Mouse (Mus musculus) gastrocnemius, adult 18-20 months (tissue): Measurements from ENCODE around the gene Rbbp4. TPM values are rescaled to one million over a fixed set of nuclear protein-coding genes. Genes with fewer than 3 reads are reported as not detected.

ENCODE experiments used
- DNase-seq: peaks from one replicate; pipeline ENCODE4 v3.0.0; 2021; ENCODE audit warnings: low spot score
- total RNA-seq, 2 experiments: library from RNA; stranded (reverse); gene quantifications; 2 replicates each; pipeline ENCODE4 v1.2.3; 2021

The Rbbp4 gene
- total RNA-seq, 2 experiments from 2014 or later = 34.6 to 45.1 TPM

DNA sequence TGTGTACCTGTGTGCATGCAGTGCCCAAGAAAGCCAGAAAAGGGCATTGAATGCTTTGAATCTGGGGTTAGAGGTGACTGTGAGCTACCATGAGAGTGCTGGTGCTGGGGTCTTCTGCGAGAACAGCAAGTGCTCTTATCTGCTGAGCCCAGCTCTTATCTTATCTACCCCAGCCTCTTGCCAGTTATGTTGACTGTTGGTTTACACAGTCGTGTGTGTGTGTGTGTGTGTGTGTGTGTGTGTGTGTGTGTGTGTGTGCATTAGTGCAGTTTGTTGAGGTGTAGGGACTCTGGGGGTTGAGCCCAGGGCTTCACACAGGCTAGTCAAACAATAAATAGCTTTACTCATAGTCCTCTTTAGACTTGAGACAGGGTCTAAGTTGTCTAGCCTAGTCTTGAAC is 40.0 kb downstream of the Rbbp4 start:
- no peak for DNase-seq

DNA sequence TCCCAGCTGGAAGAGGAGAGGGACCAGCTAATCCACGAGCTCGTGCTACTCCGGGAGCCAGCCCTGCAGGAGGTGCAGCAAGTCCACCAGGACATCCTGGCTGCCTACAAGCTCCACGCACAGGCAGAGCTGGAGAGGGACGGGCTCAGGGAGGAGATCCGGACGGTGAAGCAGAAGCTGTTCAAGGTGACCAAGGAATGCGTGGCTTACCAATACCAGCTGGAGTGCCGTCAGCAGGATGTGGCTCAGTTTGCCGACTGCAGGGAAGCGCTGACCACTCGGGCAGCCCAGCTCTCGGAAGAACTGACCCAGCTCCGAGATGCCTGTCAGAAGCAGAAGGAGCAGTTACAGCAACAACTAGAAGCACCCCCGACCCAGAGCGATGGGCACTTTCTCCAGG is 41.5 kb downstream of the Rbbp4 start:
- no peak for DNase-seq

DNA sequence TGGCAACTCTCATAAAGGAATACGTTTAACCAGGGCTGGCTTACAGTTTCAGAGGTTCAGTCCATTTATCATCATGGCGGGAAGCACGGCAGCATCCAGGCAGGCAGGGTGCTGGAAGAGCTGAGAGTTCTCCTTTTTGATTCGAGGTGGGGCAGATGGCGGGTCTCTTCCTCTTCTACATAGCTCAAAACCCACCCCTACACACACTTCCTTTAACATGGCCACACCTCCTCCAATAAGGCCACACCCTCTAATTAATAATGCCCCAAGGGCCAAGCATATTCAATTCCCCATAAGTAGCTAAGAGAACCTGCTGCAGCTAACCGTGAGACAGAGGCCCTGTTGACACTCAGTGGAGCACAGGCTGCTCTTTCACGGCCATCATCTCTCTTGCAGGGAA is 42.3 kb downstream of the Rbbp4 start:
- no peak for DNase-seq

DNA sequence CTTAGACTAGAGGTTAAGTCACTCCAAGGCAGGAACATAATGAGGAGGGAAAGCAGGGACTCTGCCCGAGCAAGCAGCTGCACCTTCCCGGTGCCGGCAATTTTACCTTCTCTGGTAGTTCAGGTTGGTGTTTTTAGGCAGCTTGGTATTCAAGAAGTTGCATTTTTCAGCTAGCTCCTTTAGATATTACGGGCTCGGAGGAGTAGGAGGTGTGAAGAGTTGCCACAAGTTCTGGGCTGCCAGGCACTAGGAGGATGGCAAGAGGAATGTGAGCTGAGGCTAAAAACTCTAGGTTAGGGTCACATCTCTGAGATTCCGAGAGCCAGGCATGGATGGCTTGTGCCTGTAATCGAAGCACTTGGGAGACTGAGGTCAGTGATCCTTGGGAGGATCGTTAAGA is 45.5 kb downstream of the Rbbp4 start:
- no peak for DNase-seq

DNA sequence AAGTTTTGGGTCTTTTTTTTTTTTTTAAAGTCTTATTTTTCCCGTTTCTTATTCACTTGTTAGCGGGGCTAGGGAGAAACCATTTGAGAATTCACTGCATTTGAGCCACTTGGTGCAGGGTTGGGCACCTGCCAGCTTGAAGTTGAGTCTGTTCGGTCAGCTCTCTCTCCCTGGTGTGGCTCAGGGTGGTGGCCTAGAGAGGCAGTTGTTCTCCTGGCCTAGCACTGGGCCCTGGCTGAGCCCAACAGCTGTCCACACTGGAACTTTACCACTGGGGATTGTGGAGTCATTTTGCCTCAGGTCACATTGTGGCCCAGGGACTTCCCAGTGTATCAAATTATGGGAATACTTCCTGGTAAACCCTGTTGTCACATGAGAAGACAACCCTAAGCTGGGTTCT is 47.1 kb downstream of the Rbbp4 start:
- peak; percentile 63 for DNase-seq

DNA sequence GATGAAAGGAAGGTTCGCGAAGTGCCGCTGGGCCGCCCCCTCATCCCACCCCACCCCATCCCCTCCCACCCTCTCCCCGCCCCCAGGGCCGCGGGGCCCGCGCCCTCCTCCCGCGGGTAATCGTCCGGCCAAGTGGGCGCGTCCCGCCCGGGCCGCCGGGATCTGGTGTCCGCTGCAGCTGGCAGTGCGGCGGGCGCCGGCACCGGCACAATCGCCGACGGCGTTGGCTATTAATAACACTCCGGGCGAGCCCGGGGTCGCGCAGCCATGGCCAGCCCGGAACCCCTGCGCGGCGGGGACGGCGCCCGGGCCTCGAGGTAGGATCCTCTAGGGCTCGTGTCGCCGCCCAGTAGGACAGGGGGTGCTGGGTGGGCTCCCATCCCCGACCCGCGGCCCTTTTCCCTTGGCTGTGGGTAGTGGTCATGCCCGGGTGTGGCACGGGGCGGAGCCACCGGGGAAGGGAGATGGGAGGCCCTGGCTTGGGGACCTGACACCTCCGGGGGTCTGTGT is 47.6 kb downstream of the Rbbp4 start, which contains the start of gene Sync:
Sync (plus strand) TSS at position 146 of the 510 bp plus-strand sequence.
- peak; percentile 68 for DNase-seq

DNA sequence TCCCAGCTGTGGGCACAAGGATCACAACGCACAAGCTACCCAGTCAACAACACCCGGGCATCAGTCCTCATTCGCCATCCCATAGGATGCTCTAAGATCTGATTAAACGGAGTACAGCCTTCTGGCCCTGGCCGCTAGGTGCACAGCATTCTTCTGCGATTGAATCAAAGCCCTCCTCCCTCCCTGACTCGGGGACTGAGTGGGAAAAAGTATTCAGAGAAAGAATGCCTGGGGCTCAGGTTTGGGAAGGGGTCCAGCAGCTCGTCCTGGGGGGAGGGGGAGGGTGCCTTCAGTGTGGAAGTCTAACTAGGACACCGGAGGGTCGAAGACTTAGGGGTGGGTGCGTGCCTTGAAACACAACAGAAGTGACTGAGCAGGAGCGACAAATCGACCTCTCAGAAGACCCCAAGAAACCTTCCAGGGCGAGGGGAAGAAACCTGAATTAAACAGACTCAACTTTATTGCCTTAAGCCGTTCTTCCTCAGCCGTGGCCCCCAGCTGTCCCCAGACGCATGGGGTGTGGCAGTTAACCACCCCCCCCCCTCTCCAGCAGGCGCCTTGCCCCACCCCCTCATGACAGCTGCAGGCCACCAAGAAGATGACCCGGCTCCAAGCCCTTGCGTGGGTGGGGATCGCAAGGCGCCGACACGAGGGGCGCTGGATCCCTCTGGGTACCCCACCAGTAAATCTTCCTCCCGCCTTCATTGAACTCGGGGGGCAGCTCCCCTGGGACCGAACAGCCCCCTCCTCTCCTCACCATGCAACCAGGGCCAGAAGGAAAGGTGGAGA is 48.3 kb downstream of the Rbbp4 start:
- DNase-seq = peak; percentile 22

DNA sequence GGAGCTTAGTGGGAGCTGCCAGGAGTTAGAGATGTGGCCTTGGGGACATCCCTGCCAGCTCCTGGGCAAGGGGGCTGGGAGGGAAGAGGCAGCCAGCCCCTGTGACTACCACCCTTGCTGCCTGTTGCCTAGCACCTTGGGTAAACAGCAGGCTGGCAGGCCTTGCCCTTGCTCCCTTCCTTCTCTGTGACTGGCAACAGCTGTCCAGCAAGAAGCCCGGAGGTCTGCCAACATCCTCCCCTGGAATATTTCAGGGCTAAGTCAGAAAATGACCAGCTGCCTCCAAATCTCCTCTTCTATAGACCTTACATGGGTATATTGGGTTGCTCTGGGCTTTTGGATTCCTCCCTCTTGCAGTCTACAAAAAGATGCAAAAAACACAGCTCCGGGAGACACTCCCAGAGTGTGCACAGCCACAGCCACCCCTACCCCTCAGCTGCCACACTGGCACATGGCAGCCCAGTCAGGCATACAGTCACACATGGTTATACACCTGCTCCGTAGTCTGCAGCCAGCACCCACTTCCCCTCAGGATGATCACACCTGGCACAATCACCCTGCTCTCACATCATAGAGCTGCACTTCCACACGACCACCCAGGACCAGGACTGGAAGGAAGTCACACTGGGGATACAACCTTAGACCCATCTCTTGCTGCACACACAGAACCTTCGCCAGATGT is 49.0 kb downstream of the Rbbp4 start:
- no peak for DNase-seq

DNA sequence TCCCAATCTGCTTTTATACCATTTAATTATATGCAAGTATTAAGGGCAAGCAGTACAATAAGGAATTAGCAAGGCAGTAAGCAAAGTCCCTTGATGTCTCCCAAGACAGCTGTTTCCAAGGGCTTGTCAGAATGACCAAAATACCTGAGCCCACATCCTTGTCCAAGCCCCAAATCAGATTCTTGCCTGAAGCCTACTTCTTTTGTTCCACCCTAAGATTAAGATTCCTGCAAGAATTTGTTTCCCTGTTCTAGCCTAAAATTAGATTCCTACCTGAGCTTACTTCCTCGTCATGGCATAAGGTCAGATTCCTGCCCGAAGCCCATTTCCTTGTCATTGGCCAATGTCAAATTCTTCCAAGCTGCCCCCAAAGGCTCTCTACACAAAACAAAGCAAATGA is 50.5 kb downstream of the Rbbp4 start:
- no peak for DNase-seq

DNA sequence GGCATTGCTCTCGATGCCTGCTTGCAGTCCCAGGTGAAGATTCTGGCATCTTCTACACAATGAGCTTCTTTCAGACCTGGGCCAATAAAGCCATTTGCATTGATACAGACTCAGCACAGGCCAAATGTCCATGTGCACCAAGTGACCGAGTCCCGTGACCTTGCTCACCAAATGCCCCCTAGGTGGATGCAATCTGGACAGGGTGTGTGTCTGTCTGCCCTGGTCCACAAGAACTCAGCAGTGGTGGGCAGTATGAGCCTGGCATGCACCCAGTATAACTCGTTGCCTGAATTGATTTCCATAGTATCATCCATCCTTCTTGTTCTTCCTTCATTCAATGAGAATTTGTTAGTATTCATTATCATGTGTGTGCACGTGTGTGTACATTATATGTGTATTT is 51.9 kb downstream of the Rbbp4 start:
- DNase-seq = no peak

DNA sequence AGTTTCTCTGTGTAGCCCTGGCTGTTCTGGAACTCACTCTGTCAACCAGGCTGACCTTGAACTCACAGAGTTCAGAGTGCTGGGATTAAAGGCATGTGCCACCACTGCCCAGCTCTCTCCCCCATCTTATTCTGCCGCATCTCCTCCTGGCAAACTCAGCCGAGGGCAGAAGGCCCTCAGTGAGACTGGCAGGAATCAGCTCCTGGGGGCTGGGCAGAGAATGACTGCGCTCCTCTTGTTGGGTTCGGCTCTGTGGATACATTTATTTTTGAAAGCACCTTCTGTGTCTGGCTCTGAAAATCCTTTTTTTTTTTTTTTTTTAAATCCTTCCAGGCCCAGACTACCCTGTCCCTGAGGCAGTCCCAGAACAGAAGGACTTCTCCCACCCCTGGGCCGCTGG is 52.4 kb downstream of the Rbbp4 start:
- DNase-seq = no peak

DNA sequence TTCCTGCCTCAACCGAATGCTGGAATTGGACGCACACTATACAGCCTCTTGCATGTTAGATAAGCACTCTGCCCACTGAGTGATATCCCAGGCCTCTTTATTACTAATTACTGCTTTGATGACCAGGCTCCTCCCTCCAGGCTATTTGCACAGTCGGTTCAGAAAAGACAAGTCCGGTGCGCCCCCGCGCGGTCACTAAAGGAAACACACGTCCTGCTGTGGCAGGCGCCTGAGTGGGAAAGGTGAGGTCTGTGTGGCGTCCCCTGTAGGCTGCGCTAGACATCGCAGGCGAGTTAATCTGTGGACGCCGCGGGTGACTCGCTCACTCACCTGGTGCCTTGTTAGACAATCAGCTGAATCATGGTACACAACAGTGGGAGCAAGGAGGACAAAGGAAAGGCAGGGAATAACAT is 58.7 kb downstream of the Rbbp4 start:
- peak; percentile 96 for DNase-seq

DNA sequence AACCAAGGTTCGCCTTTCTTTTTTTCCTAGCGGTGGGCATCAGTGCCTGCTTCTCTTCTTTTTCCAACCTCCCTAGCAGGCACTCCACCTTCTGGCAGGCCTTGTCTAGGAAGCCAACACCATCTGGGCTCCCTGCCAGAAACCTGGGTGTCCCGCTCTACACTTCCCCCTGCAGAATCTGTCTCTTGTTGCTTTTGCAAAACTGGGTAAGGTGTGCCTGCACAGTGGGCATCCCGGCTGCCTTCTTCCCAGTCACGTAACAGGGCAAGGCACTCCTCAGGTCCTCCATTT is 62.5 kb downstream of the Rbbp4 start:
- DNase-seq = peak; percentile 48

DNA sequence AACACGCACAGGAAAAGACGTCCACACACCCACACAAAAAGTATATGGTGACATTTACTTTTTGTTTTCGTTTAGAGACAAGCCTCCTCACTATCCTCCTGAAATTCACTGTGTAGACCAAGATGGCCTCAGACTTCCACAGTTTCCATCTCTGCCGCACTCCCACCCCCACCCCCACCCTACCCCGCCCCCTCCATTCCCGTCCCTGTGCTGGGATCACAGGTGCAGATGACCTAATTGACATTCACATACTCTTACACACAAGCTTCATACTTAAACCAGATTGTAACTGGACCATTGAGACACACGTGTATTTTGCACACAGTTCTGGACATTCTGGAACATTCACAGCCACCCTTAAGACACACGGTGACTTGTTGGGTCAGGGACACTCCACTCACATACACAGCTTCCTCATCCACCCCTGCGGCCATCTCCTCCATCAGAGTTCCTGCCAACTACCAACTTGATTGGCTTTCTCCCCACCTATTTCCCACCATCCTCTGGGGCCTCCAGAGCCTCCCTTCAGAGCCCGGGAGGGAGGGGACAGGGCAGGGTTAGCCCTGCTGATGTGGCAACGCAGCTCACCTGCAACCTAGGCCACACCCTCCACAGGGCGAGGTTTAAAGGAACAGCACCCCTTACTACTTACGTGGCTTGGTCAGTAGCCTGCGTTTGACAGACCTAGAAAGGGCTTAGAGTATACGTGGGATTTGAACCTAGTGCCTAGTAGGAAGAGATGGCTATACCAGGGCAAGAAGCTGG is 63.0 kb downstream of the Rbbp4 start:
- no peak for DNase-seq

DNA sequence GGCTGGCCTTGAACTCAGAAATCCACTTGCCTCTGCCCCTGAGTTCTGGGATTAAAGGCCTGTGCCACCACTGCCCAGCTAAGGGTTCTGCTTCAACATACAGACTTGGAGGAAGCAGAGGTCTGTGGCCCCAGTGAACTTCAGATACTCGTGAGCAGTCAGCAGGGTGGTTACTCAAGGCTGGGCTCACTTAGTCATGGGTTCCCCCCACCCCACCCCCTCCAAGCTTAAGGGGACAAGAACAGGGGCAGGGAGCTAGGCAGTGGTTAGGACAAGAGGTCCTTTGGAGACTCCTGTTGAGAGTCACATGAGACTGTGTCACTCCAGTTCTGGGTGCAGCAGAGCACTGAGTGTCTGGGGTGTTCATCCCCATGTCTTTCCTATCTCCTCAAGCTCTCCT is 66.5 kb downstream of the Rbbp4 start:
- DNase-seq = no peak

DNA sequence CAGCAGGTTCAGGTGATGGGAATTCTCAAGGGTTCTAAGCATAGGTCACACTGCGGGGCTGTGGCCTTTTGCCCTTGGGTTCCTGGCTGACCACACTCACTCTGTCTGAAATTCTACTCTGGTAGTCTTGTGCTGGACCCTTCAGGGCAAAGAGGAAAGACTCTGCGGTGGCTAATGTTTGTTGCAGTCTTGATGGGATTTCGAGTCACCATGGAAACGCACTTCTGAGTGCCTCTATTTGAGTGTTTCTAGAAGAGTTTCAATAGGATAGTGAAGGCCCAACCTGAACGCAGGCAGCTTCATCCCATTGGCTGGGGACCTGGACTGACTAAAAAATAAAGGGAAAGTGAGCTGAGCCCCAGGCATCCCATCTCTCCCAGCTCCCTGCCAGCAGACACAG is 68.3 kb downstream of the Rbbp4 start:
- DNase-seq = no peak

DNA sequence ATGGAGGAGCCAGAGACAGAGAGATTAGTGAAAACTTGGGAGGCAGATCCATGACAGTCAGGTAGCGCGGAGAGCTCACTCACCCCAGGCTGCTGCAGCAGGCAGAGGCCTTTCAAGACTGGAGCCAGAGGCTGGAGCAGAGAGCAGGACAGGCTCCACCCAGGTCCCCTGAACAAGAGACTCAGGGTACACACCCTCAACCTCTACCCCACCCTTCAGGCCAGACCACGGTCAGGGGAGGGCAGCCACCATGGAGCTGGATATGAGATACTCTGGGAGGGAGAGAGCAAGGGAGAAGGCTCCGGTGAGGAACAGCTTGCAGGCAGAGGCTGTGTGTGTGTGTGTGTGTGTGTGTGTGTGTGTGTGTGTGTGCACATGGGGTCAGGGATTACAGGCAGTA is 69.0 kb downstream of the Rbbp4 start:
- no peak for DNase-seq

DNA sequence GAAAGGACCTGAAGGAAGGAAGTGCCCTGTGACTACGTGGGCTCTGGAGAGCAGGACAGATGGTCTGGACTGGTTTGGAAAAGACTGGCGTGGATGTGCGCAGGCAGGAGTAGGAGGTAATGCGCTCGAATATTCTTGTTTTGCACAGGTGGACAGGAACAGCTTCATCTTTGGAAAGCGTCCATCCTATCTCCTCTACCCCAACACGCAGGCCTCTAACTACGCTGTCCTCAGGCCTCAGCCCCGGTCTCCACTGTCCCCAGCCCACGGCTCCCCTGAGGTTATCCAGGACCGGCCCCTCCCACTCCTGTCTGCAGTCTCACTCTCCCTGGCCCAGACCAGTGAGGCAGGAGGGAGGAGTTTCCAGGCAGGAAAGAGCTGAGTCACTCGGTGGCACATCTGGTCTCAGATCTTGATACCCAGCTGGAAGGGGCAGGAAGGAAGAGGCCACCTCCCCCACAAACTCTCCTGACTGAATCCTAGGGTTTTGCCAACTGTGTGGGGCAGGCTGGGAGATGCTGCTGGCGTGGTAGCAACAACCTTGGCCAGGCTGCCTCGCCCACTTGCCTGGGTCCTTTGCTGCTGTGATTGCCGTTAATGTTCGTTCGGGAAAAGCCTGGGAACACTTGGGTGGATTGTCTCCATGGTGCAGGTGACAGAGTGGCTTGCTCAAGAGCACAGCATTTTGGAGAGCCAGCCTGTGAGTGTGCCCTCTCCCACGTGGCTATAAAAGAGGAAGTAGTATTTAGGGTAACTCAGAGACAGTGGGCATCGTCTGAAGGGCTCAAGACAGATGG is 71.7 kb downstream of the Rbbp4 start:
- peak; percentile 35 for DNase-seq

DNA sequence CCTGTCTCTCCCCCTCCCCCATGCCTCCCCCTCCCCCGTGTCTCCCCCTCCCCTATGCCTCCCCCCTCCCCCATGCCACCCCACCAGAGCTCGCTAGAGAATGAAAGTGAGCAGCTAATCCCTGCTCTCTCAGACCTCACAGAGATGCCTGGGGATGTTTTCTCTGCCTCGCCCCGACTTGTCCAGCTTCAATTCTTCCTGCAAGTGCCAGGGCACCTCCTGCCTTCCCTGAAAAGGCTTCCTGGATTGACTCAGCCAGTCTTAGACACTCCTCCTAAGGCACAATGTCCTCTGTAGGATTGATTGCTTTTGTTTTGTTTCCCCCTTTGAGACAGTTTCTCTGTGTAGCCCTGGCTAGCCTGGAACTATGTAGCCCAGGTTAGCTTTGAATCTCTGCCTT is 74.0 kb downstream of the Rbbp4 start, which contains the start of gene C77080:
C77080 (minus strand) TSS at position 209 of the 400 bp plus-strand sequence.
- no peak for DNase-seq

DNA sequence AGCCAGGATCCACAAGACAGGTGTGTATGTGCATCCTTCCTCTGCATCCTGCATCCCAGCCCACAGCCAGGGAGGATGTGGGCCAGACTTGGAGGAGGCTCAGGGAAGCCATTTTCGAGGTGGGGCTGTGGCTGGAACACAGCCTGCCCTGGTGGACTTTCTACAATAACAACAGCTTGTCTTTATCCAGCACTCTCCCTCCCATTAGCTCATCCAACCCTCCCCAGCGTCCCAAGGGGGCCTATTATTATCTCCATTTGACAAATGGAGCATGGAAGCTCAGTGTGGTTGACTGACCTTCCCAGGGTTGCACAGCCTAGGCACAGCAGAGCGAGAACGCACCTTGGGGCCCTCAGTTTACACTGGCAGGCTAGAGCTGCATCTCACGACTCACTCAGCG is 74.5 kb downstream of the Rbbp4 start:
- DNase-seq = peak; percentile 17

DNA sequence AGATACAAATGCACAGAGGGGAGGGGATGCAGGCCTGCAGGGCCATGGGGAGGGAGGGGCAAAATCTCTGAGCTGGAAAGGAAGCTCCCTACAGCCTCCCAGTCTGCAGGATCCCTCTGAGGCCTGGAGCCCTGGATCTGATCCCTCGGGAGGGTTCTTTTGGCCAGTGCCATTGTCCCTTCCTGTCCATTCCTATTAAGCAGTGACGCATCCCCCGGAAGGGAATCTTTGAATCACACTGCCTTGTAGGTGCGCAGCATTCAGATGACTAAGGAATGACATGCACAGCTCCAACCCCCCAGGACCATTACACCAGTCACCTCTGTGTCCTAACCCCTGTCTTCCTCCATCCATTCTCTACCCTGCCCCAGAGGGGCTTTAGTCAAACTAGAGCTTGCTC is 76.1 kb downstream of the Rbbp4 start:
- no peak for DNase-seq
